Mouse (Mus musculus) heart, embryonic 11.5 days (tissue): ENCODE measurements at regions not wholly inside any gene's neighbourhood (a gene's known extent, or its start where the extent isn't known, plus 50 kb on each side); places are given as distances from the start of the nearest gene placed in this dataset.
A peak's percentile ranks its signal among the peaks of the same experiment; 100 is the strongest.

Experiments used
- ATAC-seq: fragments of 200-750 bp; cut with Nextera tagmentation; replicated peaks from 2 replicates; pipeline ENCODE4 v1.8.0; 2017; ENCODE audit warnings: moderate library complexity; ENCODE audit not compliant: insufficient number of reproducible peaks, low FRiP score, low TSS enrichment
- H3K27ac ChIP-seq: fragments of 300-500 bp; sonication (generic); 2 replicates; pipeline ENCODE4 v1.5.1; 2014; ENCODE audit warnings: mild to moderate bottlenecking, low read depth, low read length
- H3K27me3 ChIP-seq: fragments of 300-500 bp; sonication (generic); 2 replicates; pipeline ENCODE4 v1.6.1; 2014; ENCODE audit warnings: mild to moderate bottlenecking, low read length, mixed read lengths; ENCODE audit not compliant: control insufficient read depth, insufficient read depth
- H3K36me3 ChIP-seq: fragments of 300-500 bp; sonication (generic); 2 replicates; pipeline ENCODE4 v1.6.1; 2014; ENCODE audit warnings: mild to moderate bottlenecking, low read length, moderate library complexity, mixed read lengths; ENCODE audit not compliant: control insufficient read depth, insufficient read depth
- H3K4me1 ChIP-seq: fragments of 300-500 bp; sonication (generic); 2 replicates; pipeline ENCODE4 v1.6.1; 2014; ENCODE audit warnings: low read length; ENCODE audit not compliant: control insufficient read depth, insufficient read depth
- H3K4me2 ChIP-seq: fragments of 300-500 bp; sonication (generic); 2 replicates; pipeline ENCODE4 v1.6.1; 2014; ENCODE audit warnings: mild to moderate bottlenecking, moderate library complexity
- H3K4me3 ChIP-seq: fragments of 300-500 bp; sonication (generic); 2 replicates; pipeline ENCODE4 v1.5.1; 2014; ENCODE audit warnings: low read depth, low read length
- H3K9ac ChIP-seq: fragments of 300-500 bp; sonication (generic); 2 replicates; pipeline ENCODE4 v1.6.1; 2014; ENCODE audit warnings: mild to moderate bottlenecking, low read depth, low read length, moderate library complexity
- H3K9me3 ChIP-seq: fragments of 300-500 bp; sonication (generic); replicated peaks from 2 replicates; pipeline ENCODE4 v1.6.1; 2016; ENCODE audit warnings: low read length; ENCODE audit not compliant: control insufficient read depth
- WGBS: fragments of 180-500 bp; shearing (Covaris S2); extraction: QIAGEN DNeasy Blood & Tissue Kit; methylation state at CpG from one replicate; pipeline ENCODE4 v1.1.7; 2014; ENCODE audit not compliant: insufficient replicate concordance; 5-methylcytosine and 5-hydroxymethylcytosine counted together

DNA sequence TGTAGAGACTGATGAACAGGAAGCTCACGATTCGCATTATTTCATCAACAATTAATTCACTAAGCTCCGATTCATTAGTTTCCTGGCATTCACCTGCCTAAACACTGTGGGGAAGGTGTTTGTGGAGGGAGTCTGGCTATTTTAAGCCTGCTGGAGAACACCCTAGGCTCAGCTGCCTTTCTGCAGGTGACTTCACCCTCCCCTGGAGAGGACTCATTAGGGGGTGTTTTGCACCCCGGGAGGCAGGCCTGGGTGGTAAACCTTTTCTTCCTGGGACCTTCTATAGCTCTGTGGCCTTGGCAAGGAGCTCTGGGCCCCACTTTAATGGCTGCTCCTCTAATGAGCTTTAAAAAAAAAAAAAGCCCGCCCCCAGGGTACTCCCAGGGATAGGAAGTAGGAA is 55.4 kb upstream of the Bnc1 start:
- Histone ChIP-seq H3K27ac (no peak overlapping the region), H3K4me2 (no peak overlapping the region), H3K4me3 (no peak overlapping the region), H3K27me3 (no peaks in the 10 kb centered on the region), H3K9ac (no peak overlapping the region), H3K9me3 (no peaks in the 10 kb centered on the region), H3K4me1 (no peaks in the 10 kb centered on the region), H3K36me3 (no peaks in the 10 kb centered on the region)
- WGBS = 73% methylated on average over 5 of the region's 5 CpGs
- no peak for ATAC-seq

DNA sequence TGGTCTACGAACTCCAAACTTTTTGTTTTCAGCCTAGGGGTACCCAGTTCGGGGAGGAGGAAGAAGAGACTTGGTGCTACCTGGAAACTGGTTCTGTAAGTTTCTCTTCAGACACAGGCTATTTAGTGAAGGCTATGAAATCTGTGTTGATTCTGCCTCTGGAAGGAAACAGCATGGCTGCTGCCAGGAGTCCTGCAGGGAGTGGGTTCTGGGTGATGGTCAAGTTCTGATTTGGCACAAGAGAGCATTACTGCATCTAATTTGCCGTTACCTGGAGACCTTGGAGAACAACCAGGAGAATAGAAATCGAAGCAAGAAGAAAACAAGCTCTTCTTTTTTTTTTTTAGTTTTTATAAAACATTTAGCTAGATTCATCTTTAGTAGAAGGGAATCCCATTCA is 61.3 kb upstream of the Bnc1 start:
- Histone ChIP-seq H3K27me3 (no peaks in the 10 kb centered on the region), H3K9me3 (no peaks in the 10 kb centered on the region), H3K4me3 (no peak overlapping the region), H3K36me3 (no peaks in the 10 kb centered on the region), H3K27ac (no peak overlapping the region), H3K9ac (no peak overlapping the region), H3K4me1 (no peaks in the 10 kb centered on the region), H3K4me2 (no peak overlapping the region)
- no peak for ATAC-seq
- 77% methylated on average over 4 of the region's 4 CpGs for WGBS

DNA sequence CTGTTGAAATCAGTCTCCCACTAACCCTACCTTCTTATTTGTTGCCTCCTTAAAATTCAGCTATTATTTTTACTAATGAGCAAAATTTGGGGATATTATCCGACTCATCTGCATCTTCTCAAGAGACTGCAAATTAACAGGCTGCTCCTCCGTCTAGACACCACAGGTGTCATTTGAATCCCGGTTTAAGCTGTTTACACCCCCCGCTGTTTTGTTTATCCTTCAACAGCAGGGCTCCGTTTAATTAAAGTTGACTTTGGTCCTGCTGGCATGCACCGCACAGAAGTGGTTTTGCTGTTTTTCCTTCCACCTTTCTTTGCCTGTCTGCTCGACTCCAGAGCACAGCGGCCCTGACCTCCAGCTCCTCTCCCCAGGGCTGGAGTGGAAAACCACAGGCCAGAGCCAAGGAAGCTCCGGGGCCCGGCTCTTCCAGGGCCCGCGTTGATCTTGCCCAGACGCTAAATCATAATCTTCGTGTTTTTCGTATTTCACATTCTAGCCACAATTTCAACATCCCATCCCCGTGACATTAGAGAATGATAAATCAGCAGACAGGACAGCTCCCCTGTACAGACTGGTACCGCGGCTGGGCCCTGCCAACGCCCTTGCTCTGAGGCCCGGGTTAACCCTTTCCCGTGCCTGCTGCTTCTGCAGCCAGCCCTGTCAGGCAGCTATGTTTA is 64.6 kb upstream of the Bnc1 start:
- H3K27me3 ChIP-seq = no peaks in the 10 kb centered on the region
- peak overlapping the region; percentile 56 for H3K4me2 ChIP-seq
- 0 out of 2 replicates have a peak, but pooled peaks cover 2% of the 10 kb centered on the region for H3K4me1 ChIP-seq
- H3K9ac ChIP-seq = peak overlapping the region; percentile 55; the same call in 1 of the 2 replicates
- no peaks in the 10 kb centered on the region for H3K9me3 ChIP-seq
- peak overlapping the region; percentile 24 for H3K4me3 ChIP-seq
- 5% methylated on average over 21 of the region's 21 CpGs for WGBS
- peak; percentile 59; the same call in 1 of the 2 replicates for ATAC-seq
- H3K36me3 ChIP-seq = no peaks in the 10 kb centered on the region
- H3K27ac ChIP-seq = peak overlapping the region; percentile 50; the same call in 1 of the 2 replicates

DNA sequence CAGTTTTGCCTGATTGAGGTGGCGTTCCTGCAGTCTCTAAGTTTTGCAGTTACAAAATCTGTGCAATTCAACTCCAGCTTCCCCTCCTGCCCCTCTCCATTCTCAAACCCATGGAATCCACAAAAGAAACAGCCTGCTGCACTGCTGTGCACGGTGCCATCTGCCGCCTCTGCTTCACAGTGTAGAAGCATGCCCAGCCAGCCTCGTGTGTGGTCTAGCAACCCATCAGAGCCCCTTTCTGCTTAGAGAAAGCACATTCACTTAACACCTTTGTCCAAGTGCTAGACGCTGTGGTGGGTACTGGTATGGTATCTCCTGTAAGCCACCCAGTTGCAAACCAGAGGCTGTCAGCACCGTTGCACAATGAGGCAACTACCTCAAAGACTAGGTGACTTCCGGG is 71.3 kb upstream of the Bnc1 start:
- H3K27ac ChIP-seq = no peak overlapping the region
- 0 out of 2 replicates have a peak, but pooled peaks cover 2% of the 10 kb centered on the region for H3K4me1 ChIP-seq
- H3K4me3 ChIP-seq = no peak overlapping the region
- H3K9ac ChIP-seq = no peak overlapping the region
- H3K4me2 ChIP-seq = no peak overlapping the region
- no peak for ATAC-seq
- H3K9me3 ChIP-seq = no peaks in the 10 kb centered on the region
- no peaks in the 10 kb centered on the region for H3K36me3 ChIP-seq
- WGBS = 41% methylated on average over 7 of the region's 7 CpGs
- H3K27me3 ChIP-seq = no peaks in the 10 kb centered on the region; the same call in 1 of the 2 replicates

DNA sequence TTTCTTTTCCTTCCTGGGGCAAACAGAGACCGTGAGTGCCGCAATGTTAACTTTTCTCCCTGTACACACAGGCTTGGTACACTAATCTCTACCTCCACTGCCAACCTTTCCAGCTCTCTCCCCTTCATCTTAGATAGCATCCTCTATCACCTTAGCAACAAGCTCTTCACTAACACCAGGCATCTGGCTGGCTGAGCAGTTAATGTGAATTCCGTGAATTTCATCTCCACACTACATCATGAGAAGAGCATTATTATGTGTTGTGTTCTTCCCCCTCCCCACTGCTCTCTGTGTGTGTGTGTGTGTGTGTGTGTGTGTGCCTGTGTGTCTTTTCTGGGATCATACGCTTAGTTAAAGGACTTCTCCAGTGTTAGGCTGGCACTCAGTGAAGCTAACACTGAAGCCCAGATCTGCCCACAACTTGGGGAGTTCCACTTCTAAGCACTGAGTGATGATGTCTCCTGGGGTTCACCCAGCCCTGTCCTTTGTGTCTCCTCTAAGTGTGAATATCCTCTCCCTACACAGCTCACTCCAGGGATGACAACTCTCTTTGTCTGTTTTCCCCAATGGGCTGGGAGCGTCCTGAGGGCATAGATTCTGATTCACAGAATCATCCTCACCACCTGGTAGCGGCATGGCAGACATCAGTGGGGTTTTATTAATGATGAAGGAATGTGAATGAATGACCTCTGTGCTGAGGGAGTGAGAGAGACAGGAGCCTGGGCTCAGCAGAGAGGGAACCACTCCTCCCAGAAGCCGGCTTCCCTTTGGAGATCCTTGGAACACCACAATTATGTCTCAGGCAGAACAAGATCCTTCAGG is 77.7 kb upstream of the Bnc1 start:
- no peak for ATAC-seq
- Histone ChIP-seq H3K36me3 (no peaks in the 10 kb centered on the region), H3K4me3 (no peak overlapping the region), H3K4me1 (no peaks in the 10 kb centered on the region), H3K27ac (no peak overlapping the region), H3K4me2 (no peak overlapping the region), H3K9ac (no peak overlapping the region), H3K27me3 (no peaks in the 10 kb centered on the region), H3K9me3 (no peaks in the 10 kb centered on the region)
- 69% methylated on average over 7 of the region's 7 CpGs for WGBS

DNA sequence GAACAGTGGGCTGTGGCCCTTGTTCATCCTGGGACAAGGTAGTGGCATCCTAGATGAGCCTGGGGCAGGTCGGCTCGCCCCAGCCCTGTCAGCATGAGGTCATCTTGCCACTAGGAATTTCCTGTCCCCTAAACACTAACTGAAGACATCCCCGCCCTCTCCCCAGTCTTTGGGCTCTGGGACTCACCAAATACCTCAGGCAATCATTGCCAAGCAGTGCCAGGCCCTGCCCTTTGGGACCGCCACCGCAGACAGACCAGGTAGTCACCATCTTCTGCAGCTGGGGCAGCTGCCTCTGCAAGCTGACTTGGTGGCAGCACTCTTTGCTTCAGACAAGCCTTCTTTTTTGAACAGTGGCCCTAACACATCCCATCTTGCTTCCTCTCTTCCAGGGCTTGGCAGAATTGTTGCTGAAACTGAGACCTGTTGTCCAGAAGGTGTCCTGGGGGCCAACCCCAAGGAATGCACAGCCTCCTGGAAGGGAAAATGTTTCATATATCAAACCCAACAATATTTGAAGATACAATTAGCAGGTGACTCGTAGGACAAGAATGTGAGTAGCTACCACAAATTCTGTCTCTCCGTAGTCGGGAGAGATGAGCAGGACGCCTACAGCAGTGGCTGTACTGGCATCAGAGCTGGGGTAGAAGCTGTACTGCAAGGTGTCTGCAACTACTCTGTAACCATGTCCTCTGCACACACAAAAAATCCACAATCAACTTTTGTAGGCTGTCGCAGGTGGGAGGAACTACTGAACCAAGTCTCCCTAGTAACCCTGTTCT is 79.0 kb upstream of the Bnc1 start:
- Histone ChIP-seq H3K36me3 (no peaks in the 10 kb centered on the region), H3K4me1 (no peaks in the 10 kb centered on the region), H3K4me3 (no peak overlapping the region), H3K27ac (no peak overlapping the region), H3K4me2 (no peak overlapping the region), H3K9ac (no peak overlapping the region), H3K9me3 (no peaks in the 10 kb centered on the region), H3K27me3 (no peaks in the 10 kb centered on the region)
- no peak for ATAC-seq
- WGBS = 63% methylated on average over 10 of the region's 10 CpGs

DNA sequence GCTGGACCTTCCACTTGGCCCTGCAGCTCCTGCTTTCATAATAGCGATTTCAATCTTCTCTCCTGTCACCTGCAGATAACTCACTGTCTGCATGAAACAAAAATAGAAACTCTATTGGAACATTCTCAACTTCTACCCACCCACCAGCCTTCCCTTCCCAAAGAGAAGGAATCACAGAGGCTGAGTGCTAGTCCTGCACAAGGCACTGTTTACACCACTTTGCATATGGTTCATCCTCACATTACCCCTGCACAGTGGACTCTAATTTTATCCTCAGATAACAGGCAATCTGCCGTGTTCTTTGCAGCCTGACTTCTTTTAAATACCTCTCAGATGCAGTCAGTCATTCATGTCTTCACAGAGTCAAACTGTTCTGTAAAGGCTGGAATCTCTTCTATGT is 83.3 kb upstream of the Bnc1 start:
- WGBS = 42% methylated on average over 2 of the region's 2 CpGs
- Histone ChIP-seq H3K4me3 (no peak overlapping the region), H3K9me3 (no peaks in the 10 kb centered on the region), H3K4me1 (no peaks in the 10 kb centered on the region), H3K9ac (no peak overlapping the region), H3K27me3 (no peaks in the 10 kb centered on the region), H3K27ac (no peak overlapping the region), H3K36me3 (no peaks in the 10 kb centered on the region), H3K4me2 (no peak overlapping the region)
- ATAC-seq = no peak

DNA sequence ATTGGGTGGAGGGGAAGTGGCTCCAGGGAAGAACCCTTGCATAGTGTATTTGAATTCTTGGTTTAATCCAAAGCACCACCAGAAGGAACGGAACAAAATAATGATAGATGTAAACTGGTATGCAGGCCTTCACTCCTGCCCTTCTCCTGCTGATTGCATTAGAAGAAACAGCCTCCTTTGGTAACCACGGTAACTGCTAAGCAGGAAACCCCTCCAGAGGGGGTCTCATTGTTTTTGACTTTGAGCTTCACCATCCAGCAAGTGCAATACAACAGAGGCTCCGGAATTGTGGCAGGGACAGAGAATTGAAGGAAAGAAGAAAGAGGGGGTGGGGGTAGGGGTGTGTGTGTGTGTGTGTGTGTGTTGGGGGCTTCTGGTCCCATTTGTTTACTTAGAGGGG is 89.8 kb upstream of the Bnc1 start:
- Histone ChIP-seq H3K27ac (no peak overlapping the region), H3K4me3 (no peak overlapping the region), H3K4me2 (no peak overlapping the region), H3K9me3 (no peaks in the 10 kb centered on the region), H3K36me3 (no peaks in the 10 kb centered on the region), H3K9ac (no peak overlapping the region), H3K27me3 (no peaks in the 10 kb centered on the region; the same call in 1 of the 2 replicates), H3K4me1 (no peaks in the 10 kb centered on the region)
- WGBS = 27% methylated on average over 3 of the region's 3 CpGs
- no peak for ATAC-seq
